Mouse (Mus musculus) small intestine, adult 2 months (tissue): ENCODE data around the gene Stxbp3. TPM values are rescaled to one million over a fixed set of nuclear protein-coding genes. Genes with fewer than 3 reads are reported as not detected.

ENCODE experiments used
- H3K27ac ChIP-seq: fragments of 200-500 bp; 2 replicates; pipeline ENCODE4 v1.5.1; 2012; ENCODE audit warnings: low read depth, low read length, control low read depth, inconsistent platforms; ENCODE audit not compliant: insufficient read depth
- H3K27me3 ChIP-seq: fragments of 200-500 bp; 2 replicates; pipeline ENCODE4 v1.6.1; 2012; ENCODE audit warnings: mild to moderate bottlenecking, moderate library complexity, low read length, inconsistent platforms; ENCODE audit not compliant: control insufficient read depth, insufficient read depth
- H3K36me3 ChIP-seq: fragments of 200-500 bp; 2 replicates; pipeline ENCODE4 v1.6.1; 2012; ENCODE audit warnings: mild to moderate bottlenecking, low read length, control low read depth, inconsistent platforms; ENCODE audit not compliant: control insufficient read depth, insufficient read depth
- H3K4me1 ChIP-seq: fragments of 200-500 bp; 2 replicates; pipeline ENCODE4 v1.6.1; 2012; ENCODE audit warnings: low read length, inconsistent platforms, mixed read lengths; ENCODE audit not compliant: control insufficient read depth, insufficient read depth, insufficient read length
- H3K4me3 ChIP-seq: fragments of 200-500 bp; 2 replicates; pipeline ENCODE4 v1.5.1; 2012; ENCODE audit warnings: low read depth, mild to moderate bottlenecking, control low read depth, inconsistent platforms, low read length, moderate library complexity
- CTCF ChIP-seq: fragments of 200-500 bp; IDR thresholded peaks from 2 replicates; pipeline ENCODE4 v1.5.1; 2012; ENCODE audit warnings: low read depth, mild to moderate bottlenecking, control low read depth, inconsistent platforms, low read length, moderate library complexity, mixed read lengths; ENCODE audit not compliant: insufficient replicate concordance, insufficient read length; ENCODE audit errors: extremely low read depth
- POLR2A ChIP-seq: fragments of 200-500 bp; IDR thresholded peaks from 2 replicates; pipeline ENCODE4 v1.6.1; 2012; ENCODE audit warnings: low read depth, mild to moderate bottlenecking, control low read depth, inconsistent platforms, low read length, moderate library complexity
- WGBS: fragments of 180-500 bp; shearing (Covaris S2); methylation state at CpG from one replicate; pipeline ENCODE4 v1.1.7; 2018; 5-methylcytosine and 5-hydroxymethylcytosine counted together
- polyA plus RNA-seq: library from polyadenylated mRNA; depleted of rRNA; stranded (reverse); fragments of >200 nt; gene quantifications from 2 replicates; pipeline ENCODE4 v1.2.3, GENCODE M21; 2012

Gene Stxbp3
- polyA plus RNA-seq, 1 experiment = 4.5 TPM

GRCm38 (mm10) chr3:108795554-108796299 is 44.6 kb downstream of the Stxbp3 start:
- Histone ChIP-seq H3K27ac (peak overlapping the region; percentile 53; the same call in 1 of the 2 replicates), H3K27me3 (no peaks in the 10 kb centered on the region), H3K4me3 (no peak overlapping the region), H3K4me1 (no peaks in the 10 kb centered on the region), H3K36me3 (peaks cover 57% of the 10 kb centered on the region)
- 84% methylated on average over 7 of the region's 7 CpGs for WGBS
- no peak for TF ChIP-seq CTCF
- TF ChIP-seq POLR2A = no peak

GRCm38 (mm10) chr3:108794780-108795179 is 45.5 kb downstream of the Stxbp3 start:
- WGBS = 84% methylated on average over 9 of the region's 9 CpGs
- H3K27me3 ChIP-seq = no peaks in the 10 kb centered on the region
- no peaks in the 10 kb centered on the region for H3K4me1 ChIP-seq
- peaks cover 51% of the 10 kb centered on the region for H3K36me3 ChIP-seq
- TF ChIP-seq POLR2A (no peak), CTCF (no peak)
- H3K4me3 ChIP-seq = no peak overlapping the region
- no peak overlapping the region for H3K27ac ChIP-seq

- no peaks in the 10 kb centered on the region for H3K27me3 ChIP-seq
- no peak overlapping the region for H3K4me3 ChIP-seq
- no peak for TF ChIP-seq CTCF
- TF ChIP-seq POLR2A = no peak
- no peak overlapping the region for H3K27ac ChIP-seq
- H3K36me3 ChIP-seq = peaks cover 35% of the 10 kb centered on the region
- peaks cover 6% of the 10 kb centered on the region for H3K4me1 ChIP-seq
These were observed 47.9 kb downstream of the Stxbp3 start for GRCm38 (mm10) chr3:108792420-108792819.

- H3K4me1 ChIP-seq = peaks cover 6% of the 10 kb centered on the region
- TF ChIP-seq POLR2A (no peak), CTCF (no peak)
- no peaks in the 10 kb centered on the region for H3K27me3 ChIP-seq
- peaks cover 27% of the 10 kb centered on the region for H3K36me3 ChIP-seq
- no peak overlapping the region for H3K27ac ChIP-seq
- 81% methylated on average over 7 of the region's 7 CpGs for WGBS
- no peak overlapping the region for H3K4me3 ChIP-seq
These were observed 49.1 kb downstream of the Stxbp3 start for GRCm38 (mm10) chr3:108791054-108791706.

GRCm38 (mm10) chr3:108790499-108790898 is 49.8 kb downstream of the Stxbp3 start:
- TF ChIP-seq POLR2A (no peak), CTCF (no peak)
- 84% methylated on average over 3 of the region's 3 CpGs for WGBS

GRCm38 (mm10) chr3:108789299-108789698 is 51.0 kb downstream of the Stxbp3 start:
- no peak overlapping the region for H3K4me3 ChIP-seq
- peaks cover 15% of the 10 kb centered on the region for H3K36me3 ChIP-seq
- TF ChIP-seq POLR2A (no peak), CTCF (no peak)
- no peak overlapping the region for H3K27ac ChIP-seq
- H3K27me3 ChIP-seq = no peaks in the 10 kb centered on the region
- peaks cover 6% of the 10 kb centered on the region for H3K4me1 ChIP-seq
- WGBS = 91% methylated on average over 5 of the region's 5 CpGs

More at GRCm38 (mm10) chr3:108790499-108790898, 49.8 kb downstream of the Stxbp3 start:
- H3K27me3 ChIP-seq = no peaks in the 10 kb centered on the region
- no peak overlapping the region for H3K27ac ChIP-seq
- H3K4me3 ChIP-seq = no peak overlapping the region
- H3K36me3 ChIP-seq = peaks cover 24% of the 10 kb centered on the region
- peaks cover 6% of the 10 kb centered on the region for H3K4me1 ChIP-seq

GRCm38 (mm10) chr3:108788455-108788794 is 51.9 kb downstream of the Stxbp3 start:
- H3K27ac ChIP-seq = no peak overlapping the region
- no peak overlapping the region for H3K4me3 ChIP-seq
- TF ChIP-seq POLR2A (no peak), CTCF (no peak)
- no peaks in the 10 kb centered on the region for H3K27me3 ChIP-seq
- 31% methylated on average over 4 of the region's 4 CpGs for WGBS
- peaks cover 8% of the 10 kb centered on the region for H3K36me3 ChIP-seq
- H3K4me1 ChIP-seq = peaks cover 6% of the 10 kb centered on the region
